In genomic region chr5:150031634-150032033, GRCm38 (mm10) we compare ENCODE assay signal across 27 mouse cellular contexts. TPM values are rescaled to one million over a fixed set of nuclear protein-coding genes. Genes with fewer than 3 reads are reported as not detected.
DNase-seq lines count a peak whose midpoint lies in the region; ATAC-seq and TF ChIP-seq lines count a peak whose summit lies in the region.
"Had no signal": no experiment of that assay in that cellular context is flagged by ENCODE, and none has a peak within 500 bp of the region (broad histone marks: within the 10 kb centered on the region; RNA-seq: fewer than 3 reads in every experiment).

No protein-coding gene starts in this region.

- H3K4me2 ChIP-seq in kidney, postnatal 0 days (ENCODE audit: low read length): no peak overlapping the region
- H3K4me2 ChIP-seq in intestine, embryonic 15.5 days (replicated peaks): no peak overlapping the region
- H3K4me2 ChIP-seq: embryonic facial prominence, embryonic 12.5 days; embryonic facial prominence, embryonic 15.5 days; forebrain, embryonic 15.5 days; heart, embryonic 11.5 days; hindbrain, embryonic 13.5 days had no signal

- DNase-seq in heart, embryonic 10.5 days (ENCODE audit: low spot score): peak; percentile 17
- DNase-seq in heart, postnatal 14 days: no peak
- no peak for DNase-seq in kidney, postnatal 0 days (ENCODE audit: low spot score)
- no peak for DNase-seq in kidney, adult 9 months
- no peak for DNase-seq in spleen, postnatal 14 days (ENCODE audit: low spot score in 2 of 2)
- no peak for DNase-seq in Muller cell, postnatal 12 days (ENCODE audit: inconsistent ontology term)
- DNase-seq: B cell, adult 2 months; cerebellum, adult 11 months; cerebellum, adult 9-11 months had no signal

- H3K4me1 ChIP-seq in heart, embryonic 10.5 days: peaks cover 8% of the 10 kb centered on the region; the same call in 1 of the 2 replicates
- H3K4me1 ChIP-seq in kidney, postnatal 0 days (replicated peaks; ENCODE audit: insufficient read depth, low read length): peaks cover 23% of the 10 kb centered on the region
- H3K4me1 ChIP-seq in intestine, embryonic 15.5 days (replicated peaks): 0 out of 2 replicates have a peak, but pooled peaks cover 2% of the 10 kb centered on the region

- H3K27ac ChIP-seq in heart, embryonic 10.5 days: no peak overlapping the region
- 0 out of 2 replicates have a peak overlapping the region, but pooled peaks have one; percentile 64 for H3K27ac ChIP-seq in kidney, postnatal 0 days
- H3K27ac ChIP-seq in intestine, embryonic 15.5 days: peak overlapping the region; percentile 36; the same call in 1 of the 2 replicates
- H3K27ac ChIP-seq: embryonic facial prominence, embryonic 12.5 days; embryonic facial prominence, embryonic 15.5 days; forebrain, embryonic 15.5 days; heart, adult 2 months; hindbrain, embryonic 13.5 days had no signal

- H3K9ac ChIP-seq in kidney, postnatal 0 days (ENCODE audit: low read depth, low read length): no peak overlapping the region
- H3K9ac ChIP-seq in intestine, embryonic 15.5 days: no peak overlapping the region
- H3K9ac ChIP-seq: embryonic facial prominence, embryonic 12.5 days; embryonic facial prominence, embryonic 15.5 days; forebrain, embryonic 15.5 days; hindbrain, embryonic 13.5 days had no signal

- H3K4me3 ChIP-seq in heart, embryonic 10.5 days: no peak overlapping the region
- H3K4me3 ChIP-seq in kidney, postnatal 0 days (replicated peaks; ENCODE audit: low read depth, low read length): no peak overlapping the region
- no peak overlapping the region for H3K4me3 ChIP-seq in intestine, embryonic 15.5 days (replicated peaks)
- H3K4me3 ChIP-seq: embryonic facial prominence, embryonic 12.5 days; embryonic facial prominence, embryonic 15.5 days; forebrain, embryonic 15.5 days; heart, adult 2 months; hindbrain, embryonic 10.5 days; hindbrain, embryonic 13.5 days had no signal

- H3K9me3 ChIP-seq in heart, embryonic 10.5 days: no peaks in the 10 kb centered on the region
- no peaks in the 10 kb centered on the region for H3K9me3 ChIP-seq in kidney, postnatal 0 days (replicated peaks; ENCODE audit: low read length)
- no peaks in the 10 kb centered on the region for H3K9me3 ChIP-seq in intestine, embryonic 15.5 days
- H3K9me3 ChIP-seq: embryonic facial prominence, embryonic 12.5 days; embryonic facial prominence, embryonic 15.5 days; forebrain, embryonic 15.5 days; hindbrain, embryonic 10.5 days; hindbrain, embryonic 13.5 days had no signal

- intact Hi-C loops in heart, postnatal 14 days (cut with DNase I): no loop called here

- ATAC-seq in kidney, postnatal 0 days (replicated peaks; ENCODE audit: low FRiP score, low read depth): peak; percentile 26
- ATAC-seq in intestine, embryonic 15.5 days: peak; percentile 72
- ATAC-seq: forebrain, embryonic 15.5 days had no signal

- TF ChIP-seq CTCF in kidney, postnatal 0 days (IDR thresholded peaks at IDR 0.05; ENCODE audit: low read depth): no peak

- 77% methylated on average over 3 of the region's 3 CpGs for WGBS in heart, embryonic 10.5 days
- WGBS in kidney, postnatal 0 days: 34% methylated on average over 3 of the region's 3 CpGs
- 58% methylated on average over 3 of the region's 3 CpGs for WGBS in intestine, embryonic 15.5 days

- H3K27me3 ChIP-seq in heart, embryonic 10.5 days (ENCODE audit: insufficient read depth, poor library complexity, severe bottlenecking): no peaks in the 10 kb centered on the region
- H3K27me3 ChIP-seq in kidney, postnatal 0 days (ENCODE audit: insufficient read depth, low read length): no peaks in the 10 kb centered on the region
- no peaks in the 10 kb centered on the region for H3K27me3 ChIP-seq in intestine, embryonic 15.5 days (replicated peaks)
- H3K27me3 ChIP-seq: embryonic facial prominence, embryonic 12.5 days; embryonic facial prominence, embryonic 15.5 days; forebrain, embryonic 15.5 days; hindbrain, embryonic 13.5 days had no signal

- no peaks in the 10 kb centered on the region for H3K36me3 ChIP-seq in heart, embryonic 10.5 days
- H3K36me3 ChIP-seq in kidney, postnatal 0 days (ENCODE audit: insufficient read depth, low read length): no peaks in the 10 kb centered on the region
- no peaks in the 10 kb centered on the region for H3K36me3 ChIP-seq in intestine, embryonic 15.5 days
- H3K36me3 ChIP-seq: embryonic facial prominence, embryonic 12.5 days; embryonic facial prominence, embryonic 15.5 days; forebrain, embryonic 15.5 days; G1E; hindbrain, embryonic 10.5 days; hindbrain, embryonic 13.5 days had no signal

RNA-seq across cellular contexts. Expression of gene Rxfp2, which starts 13.2 kb away (rescaled TPM):
- polyA plus RNA-seq in heart, embryonic 10.5 days (2016; fragmentation: Nextera tagmentation; extraction: Ambion mirVana): 0.36 and 0.59 TPM in 2 replicates
- total RNA-seq in heart, postnatal 14 days (2021): not detected
- 0.43 and 0.46 TPM in 2 replicates for polyA plus RNA-seq in kidney, postnatal 0 days (2015; fragmentation: Nextera tagmentation; extraction: Ambion mirVana)
- 0.38 and 0.44 TPM in 2 replicates for polyA plus RNA-seq in intestine, embryonic 15.5 days (2015; fragmentation: Nextera tagmentation; extraction: Ambion mirVana)
- total RNA-seq: adrenal gland, adult 2 months; CH12.LX; common myeloid progenitor, adult 5-6 weeks; gastrocnemius, adult 18-20 months; gastrocnemius, postnatal 10 days; gastrocnemius, postnatal 36 days; granulocyte monocyte progenitor cell, adult 5-6 weeks; heart, adult 2 months; heart, postnatal 36 days had no signal
- polyA plus RNA-seq: G1E; heart, postnatal 0 days had no signal
